Mouse (Mus musculus): ENCODE data around the gene Fbh1. TPM values are rescaled to one million over a fixed set of nuclear protein-coding genes. Genes with fewer than 3 reads are reported as not detected.
"Not testable (repeated sequence)": the region's sequence is repeated elsewhere in the genome, so short reads cannot be mapped to it uniquely, and the experiment has no call there.

The Fbh1 gene
- polyA plus RNA-seq, 1 experiment, result not detected

GRCm38 (mm10) chr2:11735853-11736252, 41.5 kb downstream of the Fbh1 start:
- TF ChIP-seq CTCF (IDR thresholded peaks at IDR 0.05; ENCODE audit: insufficient read depth, low read depth, low read length), result no peak
- no peak for TF ChIP-seq POLR2A (IDR thresholded peaks at IDR 0.05; ENCODE audit: insufficient read depth, low read depth, low read length)
- 85% methylated on average over 6 of the region's 6 CpGs for WGBS
- Histone ChIP-seq H3K27ac (ENCODE audit: insufficient read depth, low read depth, low read length) (no peak overlapping the region), H3K4me1 (ENCODE audit: control insufficient read depth, insufficient read depth, low read length) (no peaks in the 10 kb centered on the region), H3K4me3 (ENCODE audit: insufficient read depth, low read depth, low read length) (no peak overlapping the region)

GRCm38 (mm10) chr2:11732978-11733377, 44.4 kb downstream of the Fbh1 start:
- Histone ChIP-seq H3K4me3 (ENCODE audit: insufficient read depth, low read depth, low read length) (no peak overlapping the region), H3K4me1 (ENCODE audit: control insufficient read depth, insufficient read depth, low read length) (no peaks in the 10 kb centered on the region), H3K27ac (ENCODE audit: insufficient read depth, low read depth, low read length) (no peak overlapping the region)
- TF ChIP-seq CTCF (IDR thresholded peaks at IDR 0.05; ENCODE audit: insufficient read depth, low read depth, low read length), result no peak
- TF ChIP-seq POLR2A (IDR thresholded peaks at IDR 0.05; ENCODE audit: insufficient read depth, low read depth, low read length), result no peak
- WGBS, result 54% methylated on average over 5 of the region's 5 CpGs

GRCm38 (mm10) chr2:11729091-11729490, 48.3 kb downstream of the Fbh1 start:
- 76% methylated on average over 3 of the region's 3 CpGs for WGBS

GRCm38 (mm10) chr2:11727574-11727973, 49.8 kb downstream of the Fbh1 start:
- Histone ChIP-seq H3K4me3 (ENCODE audit: insufficient read depth, low read depth, low read length) (no peak overlapping the region), H3K4me1 (ENCODE audit: control insufficient read depth, insufficient read depth, low read length) (no peaks in the 10 kb centered on the region), H3K27ac (ENCODE audit: insufficient read depth, low read depth, low read length) (no peak overlapping the region)
- TF ChIP-seq POLR2A (IDR thresholded peaks at IDR 0.05; ENCODE audit: insufficient read depth, low read depth, low read length) (no peak), CTCF (IDR thresholded peaks at IDR 0.05; ENCODE audit: insufficient read depth, low read depth, low read length) (no peak)
- WGBS, result 95% methylated on average over 5 of the region's 5 CpGs

More at GRCm38 (mm10) chr2:11729091-11729490, 48.3 kb downstream of the Fbh1 start:
- Histone ChIP-seq H3K4me3 (ENCODE audit: insufficient read depth, low read depth, low read length) (no peak overlapping the region), H3K4me1 (ENCODE audit: control insufficient read depth, insufficient read depth, low read length) (no peaks in the 10 kb centered on the region), H3K27ac (ENCODE audit: insufficient read depth, low read depth, low read length) (no peak overlapping the region)
- TF ChIP-seq POLR2A (IDR thresholded peaks at IDR 0.05; ENCODE audit: insufficient read depth, low read depth, low read length) (no peak), CTCF (IDR thresholded peaks at IDR 0.05; ENCODE audit: insufficient read depth, low read depth, low read length) (no peak)

- H3K4me3 ChIP-seq (ENCODE audit: insufficient read depth, low read depth, low read length), result no peak overlapping the region
- no peak for TF ChIP-seq CTCF (IDR thresholded peaks at IDR 0.05; ENCODE audit: insufficient read depth, low read depth, low read length)
- H3K4me1 ChIP-seq (ENCODE audit: control insufficient read depth, insufficient read depth, low read length), result no peaks in the 10 kb centered on the region
- H3K27ac ChIP-seq (ENCODE audit: insufficient read depth, low read depth, low read length), result no peak overlapping the region
- WGBS, result 91% methylated on average over 9 of the region's 9 CpGs
Measured at GRCm38 (mm10) chr2:11722564-11722963, 54.8 kb downstream of the Fbh1 start.

GRCm38 (mm10) chr2:11718573-11718972, 58.8 kb downstream of the Fbh1 start:
- Histone ChIP-seq H3K4me1 (ENCODE audit: control insufficient read depth, insufficient read depth, low read length) (no peaks in the 10 kb centered on the region), H3K4me3 (ENCODE audit: insufficient read depth, low read depth, low read length) (no peak overlapping the region), H3K27ac (ENCODE audit: insufficient read depth, low read depth, low read length) (no peak overlapping the region)
- WGBS, result 89% methylated on average over 2 of the region's 2 CpGs
- TF ChIP-seq CTCF (IDR thresholded peaks at IDR 0.05; ENCODE audit: insufficient read depth, low read depth, low read length), result no peak
- no peak for TF ChIP-seq POLR2A (IDR thresholded peaks at IDR 0.05; ENCODE audit: insufficient read depth, low read depth, low read length)

- TF ChIP-seq CTCF (IDR thresholded peaks at IDR 0.05; ENCODE audit: insufficient read depth, low read depth, low read length) (no peak), POLR2A (IDR thresholded peaks at IDR 0.05; ENCODE audit: insufficient read depth, low read depth, low read length) (no peak)
- Histone ChIP-seq H3K4me1 (ENCODE audit: control insufficient read depth, insufficient read depth, low read length) (no peaks in the 10 kb centered on the region), H3K4me3 (ENCODE audit: insufficient read depth, low read depth, low read length) (no peak overlapping the region), H3K27ac (ENCODE audit: insufficient read depth, low read depth, low read length) (no peak overlapping the region)
- WGBS, result 90% methylated on average over 4 of the region's 4 CpGs
Measured at GRCm38 (mm10) chr2:11714535-11714934, 62.8 kb downstream of the Fbh1 start.

- Histone ChIP-seq H3K4me3 (ENCODE audit: insufficient read depth, low read depth, low read length) (no peak overlapping the region), H3K4me1 (ENCODE audit: control insufficient read depth, insufficient read depth, low read length) (no peaks in the 10 kb centered on the region), H3K27ac (ENCODE audit: insufficient read depth, low read depth, low read length) (no peak overlapping the region)
- no peak for TF ChIP-seq POLR2A (IDR thresholded peaks at IDR 0.05; ENCODE audit: insufficient read depth, low read depth, low read length)
- 71% methylated on average over 3 of the region's 3 CpGs for WGBS
Measured at GRCm38 (mm10) chr2:11713021-11713420, 64.4 kb downstream of the Fbh1 start.

GRCm38 (mm10) chr2:11712483-11712990, 64.8 kb downstream of the Fbh1 start:
- Histone ChIP-seq H3K4me1 (ENCODE audit: control insufficient read depth, insufficient read depth, low read length) (no peaks in the 10 kb centered on the region), H3K27ac (ENCODE audit: insufficient read depth, low read depth, low read length) (no peak overlapping the region), H3K4me3 (ENCODE audit: insufficient read depth, low read depth, low read length) (no peak overlapping the region)
- WGBS, result 87% methylated on average over 6 of the region's 6 CpGs
- no peak for TF ChIP-seq CTCF (IDR thresholded peaks at IDR 0.05; ENCODE audit: insufficient read depth, low read depth, low read length)
- TF ChIP-seq POLR2A (IDR thresholded peaks at IDR 0.05; ENCODE audit: insufficient read depth, low read depth, low read length), result no peak

- H3K4me1 ChIP-seq (ENCODE audit: control insufficient read depth, insufficient read depth, low read length); H3K27ac ChIP-seq (ENCODE audit: insufficient read depth, low read depth, low read length); H3K4me3 ChIP-seq (ENCODE audit: insufficient read depth, low read depth, low read length): not testable (repeated sequence)
- WGBS, result 57% methylated on average over 4 of the region's 4 CpGs
Measured at GRCm38 (mm10) chr2:11710101-11710500, 67.3 kb downstream of the Fbh1 start.
